Mouse (Mus musculus) embryonic facial prominence, embryonic 10.5 days (tissue): ENCODE results near the gene Frmd6. TPM values are rescaled to one million over a fixed set of nuclear protein-coding genes. Genes with fewer than 3 reads are reported as not detected.

Source experiments
- DNase-seq: peaks from one replicate; pipeline ENCODE4 v3.0.0-alpha.2; 2017; ENCODE audit warnings: low spot score
- H3K27ac ChIP-seq: fragments of 300-500 bp; sonication (generic); replicated peaks from 2 replicates; pipeline ENCODE4 v1.5.1; 2016; ENCODE audit warnings: mild to moderate bottlenecking
- H3K27me3 ChIP-seq: fragments of 300-500 bp; sonication (generic); replicated peaks from 2 replicates; pipeline ENCODE4 v1.6.1; 2016; ENCODE audit warnings: low read depth, mild to moderate bottlenecking; ENCODE audit not compliant: poor library complexity, severe bottlenecking
- H3K36me3 ChIP-seq: fragments of 300-500 bp; sonication (generic); replicated peaks from 2 replicates; pipeline ENCODE4 v1.6.1; 2016; ENCODE audit warnings: mild to moderate bottlenecking, moderate library complexity
- H3K4me1 ChIP-seq: fragments of 300-500 bp; sonication (generic); 2 replicates; pipeline ENCODE4 v1.6.1; 2016
- H3K4me3 ChIP-seq: fragments of 300-500 bp; sonication (generic); 2 replicates; pipeline ENCODE4 v1.5.1; 2016; ENCODE audit warnings: mild to moderate bottlenecking, moderate library complexity
- H3K9me3 ChIP-seq: fragments of 300-500 bp; sonication (generic); 2 replicates; pipeline ENCODE4 v1.6.1; 2016; ENCODE audit warnings: mild to moderate bottlenecking
- WGBS: fragments of 180-500 bp; shearing (Covaris S2); methylation state at CpG from one replicate; pipeline ENCODE4 v1.1.7; 2016; 5-methylcytosine and 5-hydroxymethylcytosine counted together
- polyA plus RNA-seq: library from polyadenylated mRNA; unstranded; fragments of >200 nt; fragmentation: Nextera tagmentation; extraction: Ambion mirVana; gene quantifications from 2 replicates; pipeline ENCODE4 v1.2.1, GENCODE M21; 2016

Gene Frmd6
- 45.1 and 54.5 TPM in 2 replicates for polyA plus RNA-seq

DNA sequence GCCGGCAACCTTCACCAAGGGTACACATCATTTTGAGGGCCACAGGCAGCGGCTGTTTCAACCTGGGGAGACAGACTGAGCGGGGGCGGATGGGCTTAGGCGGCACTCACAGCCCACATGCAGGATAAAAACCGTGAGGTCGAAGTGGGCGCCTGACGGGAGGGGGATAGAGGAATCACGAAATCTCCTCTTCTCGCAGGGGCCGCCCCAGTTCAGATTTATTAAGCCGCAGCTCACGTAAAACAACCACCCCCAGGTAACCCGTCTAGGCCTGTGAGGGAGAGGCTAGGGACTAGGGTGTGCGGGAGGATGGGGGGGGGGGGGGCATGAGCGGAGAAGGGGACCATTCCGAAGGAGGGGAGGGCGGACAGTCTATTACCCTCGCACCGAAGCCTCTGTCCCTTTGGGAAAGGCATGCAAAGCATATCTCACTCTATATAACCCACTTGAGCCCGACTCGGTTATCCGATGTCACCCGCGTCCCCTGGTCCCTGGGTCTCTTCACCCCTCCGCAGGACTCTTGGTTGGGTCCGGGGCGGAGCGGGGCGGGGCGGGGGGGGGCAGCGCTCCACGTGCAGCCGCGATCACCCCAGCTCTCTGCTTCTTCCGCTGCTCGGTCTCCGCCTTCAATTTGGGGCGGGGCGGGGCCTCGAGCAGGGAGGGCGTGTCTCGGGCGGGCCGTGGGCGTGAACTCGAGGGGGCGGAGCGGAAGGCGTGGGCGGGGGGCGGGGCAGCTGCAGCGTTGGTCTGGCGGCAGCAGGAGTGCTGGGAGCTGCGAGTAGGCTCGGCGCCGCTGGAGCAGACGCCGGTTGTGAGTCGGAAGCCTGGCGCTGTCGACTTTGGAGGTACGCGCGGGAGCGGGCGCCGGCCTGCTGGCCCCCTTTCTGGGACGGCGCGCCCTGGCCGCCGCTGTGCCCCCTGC lies at the start of gene Frmd6:
Gene Frmd6, plus strand, starts transcription at position 786 of the 922 bp plus-strand sequence.
- WGBS, result under 1% methylated on average over 75 of the region's 75 CpGs
- Histone ChIP-seq H3K4me1 (peaks cover 52% of the 10 kb centered on the region), H3K27ac (peak within 1 kb of the TSS; percentile 97), H3K9me3 (no peaks in the 10 kb centered on the region), H3K36me3 (no peaks in the 10 kb centered on the region), H3K4me3 (peak within 1 kb of the TSS; percentile 87), H3K27me3 (no peaks in the 10 kb centered on the region)
- peak; percentile 99 for DNase-seq

DNA sequence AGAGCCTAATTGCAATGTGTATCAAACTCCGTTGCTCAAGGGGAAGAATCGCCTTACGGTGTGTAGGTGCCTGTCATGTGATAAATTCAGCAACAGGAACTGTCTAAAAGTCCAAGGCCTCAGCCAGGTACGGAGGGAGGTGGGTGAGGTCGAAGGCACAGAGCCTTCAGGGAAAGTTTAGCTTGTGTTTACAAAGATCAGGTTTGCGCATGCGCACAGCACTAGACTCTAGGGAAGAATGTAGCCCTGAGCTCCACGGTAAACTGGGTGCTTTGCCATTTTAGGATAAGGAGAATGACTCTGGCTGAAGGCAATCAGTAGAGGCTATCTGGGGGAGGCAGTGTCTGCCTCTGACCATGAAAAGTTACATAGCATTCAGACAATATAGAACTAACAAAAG lies 49.7 kb upstream of the Frmd6 start:
- WGBS, result 85% methylated on average over 8 of the region's 8 CpGs
- H3K27me3 ChIP-seq, result no peaks in the 10 kb centered on the region
- DNase-seq, result no peak

GRCm38 (mm10) chr12:70776683-70777082 lies 48.6 kb upstream of the Frmd6 start:
- DNase-seq, result no peak
- H3K9me3 ChIP-seq, result no peaks in the 10 kb centered on the region
- 83% methylated on average over 12 of the region's 12 CpGs for WGBS

More for the DNA sequence above, 49.7 kb upstream of the Frmd6 start:
- no peaks in the 10 kb centered on the region for H3K36me3 ChIP-seq
- no peaks in the 10 kb centered on the region for H3K9me3 ChIP-seq
- H3K4me3 ChIP-seq, result no peak overlapping the region
- peaks cover 15% of the 10 kb centered on the region for H3K4me1 ChIP-seq
- no peak overlapping the region for H3K27ac ChIP-seq

DNA sequence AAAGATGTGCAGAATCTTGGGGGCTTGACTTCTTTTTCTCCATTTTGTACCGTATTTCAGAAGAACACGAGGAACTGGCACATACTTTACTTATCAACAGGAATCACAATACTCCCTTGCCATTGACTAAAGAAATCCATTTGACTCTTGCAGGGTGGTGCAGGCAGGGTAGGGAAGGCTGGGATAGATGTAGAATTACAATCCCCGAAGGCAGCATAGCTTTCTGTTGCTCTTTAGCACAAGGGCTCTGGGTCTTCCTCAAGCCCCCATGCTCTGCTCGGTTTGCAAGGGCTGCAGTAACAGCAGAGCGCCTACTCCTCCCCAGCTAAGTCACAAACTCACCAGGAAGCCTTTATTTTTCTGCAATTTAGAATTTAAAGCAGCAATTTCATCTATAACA lies 47.8 kb upstream of the Frmd6 start:
- H3K27ac ChIP-seq, result no peak overlapping the region
- no peaks in the 10 kb centered on the region for H3K36me3 ChIP-seq
- 66% methylated on average over 5 of the region's 5 CpGs for WGBS
- no peaks in the 10 kb centered on the region for H3K27me3 ChIP-seq
- peaks cover 18% of the 10 kb centered on the region for H3K4me1 ChIP-seq
- DNase-seq, result no peak
- H3K4me3 ChIP-seq, result no peak overlapping the region
- H3K9me3 ChIP-seq, result no peaks in the 10 kb centered on the region

More at GRCm38 (mm10) chr12:70776683-70777082, 48.6 kb upstream of the Frmd6 start:
- Histone ChIP-seq H3K4me3 (no peak overlapping the region), H3K36me3 (no peaks in the 10 kb centered on the region), H3K4me1 (peaks cover 15% of the 10 kb centered on the region), H3K27me3 (no peaks in the 10 kb centered on the region), H3K27ac (no peak overlapping the region)

GRCm38 (mm10) chr12:70777866-70778265 lies 47.4 kb upstream of the Frmd6 start:
- Histone ChIP-seq H3K36me3 (no peaks in the 10 kb centered on the region), H3K9me3 (no peaks in the 10 kb centered on the region), H3K4me1 (peaks cover 22% of the 10 kb centered on the region), H3K27me3 (no peaks in the 10 kb centered on the region), H3K27ac (no peak overlapping the region), H3K4me3 (no peak overlapping the region)
- no peak for DNase-seq

GRCm38 (mm10) chr12:70778271-70778670 lies 47.0 kb upstream of the Frmd6 start:
- Histone ChIP-seq H3K4me3 (no peak overlapping the region), H3K4me1 (peaks cover 26% of the 10 kb centered on the region), H3K27ac (no peak overlapping the region), H3K9me3 (no peaks in the 10 kb centered on the region), H3K27me3 (no peaks in the 10 kb centered on the region), H3K36me3 (no peaks in the 10 kb centered on the region)
- WGBS, result 86% methylated on average over 2 of the region's 2 CpGs
- no peak for DNase-seq

- no peak for DNase-seq
- Histone ChIP-seq H3K4me1 (peaks cover 30% of the 10 kb centered on the region), H3K4me3 (no peak overlapping the region), H3K27ac (no peak overlapping the region), H3K9me3 (no peaks in the 10 kb centered on the region), H3K27me3 (no peaks in the 10 kb centered on the region), H3K36me3 (no peaks in the 10 kb centered on the region)
- 75% methylated on average over 3 of the region's 3 CpGs for WGBS
These were observed 46.6 kb upstream of the Frmd6 start for GRCm38 (mm10) chr12:70778724-70779123.

GRCm38 (mm10) chr12:70783049-70783448 lies 42.3 kb upstream of the Frmd6 start:
- DNase-seq, result no peak
- 45% methylated on average over 9 of the region's 9 CpGs for WGBS

GRCm38 (mm10) chr12:70783475-70784239 lies 41.7 kb upstream of the Frmd6 start:
- H3K36me3 ChIP-seq, result no peaks in the 10 kb centered on the region
- DNase-seq, result peak; percentile 55
- H3K27me3 ChIP-seq, result no peaks in the 10 kb centered on the region
- peak overlapping the region; percentile 33 for H3K4me3 ChIP-seq
- peaks cover 36% of the 10 kb centered on the region for H3K4me1 ChIP-seq
- no peaks in the 10 kb centered on the region for H3K9me3 ChIP-seq
- peak overlapping the region; percentile 52 for H3K27ac ChIP-seq
- 21% methylated on average over 22 of the region's 22 CpGs for WGBS

More at GRCm38 (mm10) chr12:70783049-70783448, 42.3 kb upstream of the Frmd6 start:
- no peaks in the 10 kb centered on the region for H3K9me3 ChIP-seq
- peaks cover 42% of the 10 kb centered on the region for H3K4me1 ChIP-seq
- no peak overlapping the region for H3K27ac ChIP-seq
- H3K4me3 ChIP-seq, result peak overlapping the region; percentile 33
- H3K27me3 ChIP-seq, result no peaks in the 10 kb centered on the region
- no peaks in the 10 kb centered on the region for H3K36me3 ChIP-seq

DNA sequence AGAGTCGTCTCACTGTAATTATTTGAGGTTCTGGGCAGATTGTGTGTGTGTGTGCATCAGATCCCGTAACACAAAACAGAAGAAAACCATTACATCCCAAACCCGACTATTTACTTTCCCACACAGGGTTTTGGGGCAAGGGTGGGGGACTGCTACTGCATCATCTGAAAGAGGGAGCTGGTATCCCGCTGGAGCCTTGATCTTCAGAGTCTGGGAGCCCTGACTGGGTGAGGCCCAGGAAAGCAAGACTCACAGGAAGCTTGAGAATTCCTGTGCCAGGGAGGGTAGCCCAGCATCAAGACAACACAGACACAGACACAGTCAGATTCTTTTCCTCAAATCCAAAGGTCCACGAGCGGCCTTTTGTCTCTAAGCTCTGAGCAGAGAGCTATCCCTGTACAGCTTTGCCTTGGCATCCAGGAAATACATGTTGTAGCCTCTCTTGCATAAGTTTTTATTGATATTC lies 41.0 kb upstream of the Frmd6 start:
- Histone ChIP-seq H3K27me3 (no peaks in the 10 kb centered on the region), H3K27ac (peak overlapping the region; percentile 52), H3K9me3 (no peaks in the 10 kb centered on the region), H3K4me3 (peak overlapping the region; percentile 33), H3K36me3 (no peaks in the 10 kb centered on the region), H3K4me1 (peaks cover 30% of the 10 kb centered on the region)
- 32% methylated on average over 6 of the region's 6 CpGs for WGBS
- no peak for DNase-seq

DNA sequence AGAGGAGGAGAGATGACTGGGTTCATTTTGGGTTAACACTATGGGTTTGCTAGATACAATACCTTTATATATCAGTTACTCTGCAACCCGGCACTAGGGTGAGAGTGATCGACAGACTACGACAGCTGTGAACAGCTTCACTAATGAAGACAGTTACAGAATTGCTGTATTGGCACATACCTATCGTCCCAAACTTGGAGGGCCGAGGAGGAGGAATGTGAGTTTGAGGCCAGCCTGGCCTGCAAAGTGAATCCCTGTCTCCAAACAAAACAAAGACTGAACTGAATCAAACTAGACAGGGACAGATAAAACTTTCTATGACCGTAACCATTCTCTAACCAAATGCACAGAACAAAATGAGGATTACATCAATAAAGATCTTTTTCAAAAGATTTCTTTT lies 36.0 kb upstream of the Frmd6 start:
- H3K9me3 ChIP-seq, result no peaks in the 10 kb centered on the region
- no peak for DNase-seq
- no peaks in the 10 kb centered on the region for H3K36me3 ChIP-seq
- H3K4me1 ChIP-seq, result peaks cover 17% of the 10 kb centered on the region
- no peaks in the 10 kb centered on the region for H3K27me3 ChIP-seq
- WGBS, result 90% methylated on average over 6 of the region's 6 CpGs
- H3K27ac ChIP-seq, result no peak overlapping the region
- no peak overlapping the region for H3K4me3 ChIP-seq

GRCm38 (mm10) chr12:70793291-70793690 lies 32.0 kb upstream of the Frmd6 start:
- Histone ChIP-seq H3K9me3 (no peaks in the 10 kb centered on the region), H3K36me3 (no peaks in the 10 kb centered on the region), H3K27ac (no peak overlapping the region), H3K27me3 (no peaks in the 10 kb centered on the region), H3K4me1 (peaks cover 20% of the 10 kb centered on the region), H3K4me3 (no peak overlapping the region)
- DNase-seq, result no peak
- 85% methylated on average over 6 of the region's 6 CpGs for WGBS
